ENCODE assay signal across 9 mouse cellular contexts in the genomic region with DNA sequence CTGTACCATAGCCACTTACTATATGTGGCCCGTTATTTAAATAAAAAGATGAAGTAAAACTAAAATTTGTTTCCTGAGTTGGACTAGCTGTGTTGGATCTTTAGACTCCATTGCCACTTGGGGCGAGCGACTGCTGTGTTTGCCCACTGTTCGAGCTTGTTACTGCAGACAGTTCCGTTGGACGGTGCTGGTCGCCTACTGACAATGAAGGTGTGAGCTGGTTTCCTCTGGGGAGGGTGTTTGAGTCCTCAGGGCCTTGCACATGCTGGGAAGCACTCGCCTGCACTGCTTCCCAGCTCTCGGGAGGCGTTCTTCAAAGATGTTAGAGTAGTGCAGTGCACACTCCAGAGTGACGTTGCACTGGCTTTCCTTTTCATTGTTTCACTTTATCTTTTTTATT. TPM values are rescaled to one million over a fixed set of nuclear protein-coding genes. Genes with fewer than 3 reads are reported as not detected.
DNase-seq lines count a peak whose midpoint lies in the region; ATAC-seq and TF ChIP-seq lines count a peak whose summit lies in the region.
"Had no signal": no experiment of that assay in that cellular context is flagged by ENCODE, and none has a peak within 500 bp of the region (broad histone marks: within the 10 kb centered on the region; RNA-seq: fewer than 3 reads in every experiment).

No protein-coding gene starts in this region.

- H3K27ac ChIP-seq in kidney, embryonic 16.5 days (ENCODE audit: low read length) = no peak overlapping the region
- no peak overlapping the region for H3K27ac ChIP-seq in kidney, adult 2 months (ENCODE audit: insufficient read depth, low read depth, low read length)
- H3K27ac ChIP-seq in heart, embryonic 11.5 days (ENCODE audit: low read depth, low read length) = peak overlapping the region; percentile 57
- peak overlapping the region; percentile 96 for H3K27ac ChIP-seq in liver, embryonic 13.5 days

- peak overlapping the region; percentile 46 for H3K9ac ChIP-seq in kidney, embryonic 16.5 days (replicated peaks; ENCODE audit: low read length)
- peak overlapping the region; percentile 47 for H3K9ac ChIP-seq in heart, embryonic 11.5 days (ENCODE audit: low read depth, low read length)
- H3K9ac ChIP-seq in liver, embryonic 13.5 days = peak overlapping the region; percentile 99

- ATAC-seq in kidney, embryonic 16.5 days (ENCODE audit: low FRiP score, low TSS enrichment) = no peak
- no peak for ATAC-seq in G1E (ENCODE audit: extremely low read depth, insufficient number of reproducible peaks, low FRiP score, poor library complexity, severe bottlenecking)
- no peak for ATAC-seq in heart, embryonic 11.5 days (replicated peaks; ENCODE audit: insufficient number of reproducible peaks, low FRiP score, low TSS enrichment)
- no peak for ATAC-seq in liver, embryonic 13.5 days (ENCODE audit: low read depth)
- no peak for ATAC-seq in activated CD4-positive, CD25-positive, alpha-beta regulatory T cell, adult 4 months

- no peak for TF ChIP-seq POLR2A in kidney, adult 2 months (IDR thresholded peaks at IDR 0.05; ENCODE audit: low read depth, low read length)

- no peak for TF ChIP-seq CTCF in kidney, adult 2 months (conservative IDR thresholded peaks at IDR 0.05; ENCODE audit: insufficient read depth, insufficient read length, low read depth, low read length)
- no peak for TF ChIP-seq CTCF in G1E (IDR thresholded peaks at IDR 0.05; ENCODE audit: low read depth, low read length)

- peaks cover 49% of the 10 kb centered on the region for H3K4me1 ChIP-seq in kidney, embryonic 16.5 days (ENCODE audit: insufficient read depth, low read length)
- H3K4me1 ChIP-seq in kidney, adult 2 months (ENCODE audit: control insufficient read depth, insufficient read depth, low read length) = peaks cover 8% of the 10 kb centered on the region; the same call in 1 of the 2 replicates
- H3K4me1 ChIP-seq in G1E (ENCODE audit: insufficient read depth, low read depth, low read length) = peaks cover 68% of the 10 kb centered on the region
- H3K4me1 ChIP-seq in heart, embryonic 11.5 days (ENCODE audit: control insufficient read depth, insufficient read depth, low read length) = peaks cover 42% of the 10 kb centered on the region
- H3K4me1 ChIP-seq in liver, embryonic 13.5 days (replicated peaks) = peaks cover 81% of the 10 kb centered on the region

- no peak for DNase-seq in kidney, adult 2 months
- no peak for DNase-seq in G1E (ENCODE audit: low spot score)
- no peak for DNase-seq in liver, embryonic 13.5 days
- peak; percentile 31 for DNase-seq in splenic B cell, adult 2 months (ENCODE audit: low read depth, low spot score)
- no peak for DNase-seq in cerebellum, adult 18-20 months

- no peaks in the 10 kb centered on the region for H3K27me3 ChIP-seq in kidney, embryonic 16.5 days (ENCODE audit: insufficient read depth, low read length)
- no peaks in the 10 kb centered on the region for H3K27me3 ChIP-seq in kidney, adult 2 months (replicated peaks; ENCODE audit: control insufficient read depth, insufficient read depth, low read length)
- H3K27me3 ChIP-seq in G1E (ENCODE audit: insufficient read depth, low read length) = no peaks in the 10 kb centered on the region
- no peaks in the 10 kb centered on the region for H3K27me3 ChIP-seq in heart, embryonic 11.5 days (ENCODE audit: control insufficient read depth, insufficient read depth, low read length)
- H3K27me3 ChIP-seq in liver, embryonic 13.5 days = no peaks in the 10 kb centered on the region
- H3K27me3 ChIP-seq in splenic B cell, adult 2 months (ENCODE audit: control insufficient read depth, insufficient read depth, low read length, poor library complexity, severe bottlenecking) = no peaks in the 10 kb centered on the region

- H3K36me3 ChIP-seq in kidney, embryonic 16.5 days (ENCODE audit: insufficient read depth, low read length) = no peaks in the 10 kb centered on the region
- H3K36me3 ChIP-seq in kidney, adult 2 months (ENCODE audit: control insufficient read depth, insufficient read depth, low read length) = no peaks in the 10 kb centered on the region
- peaks cover 51% of the 10 kb centered on the region for H3K36me3 ChIP-seq in G1E (replicated peaks)
- H3K36me3 ChIP-seq in heart, embryonic 11.5 days (ENCODE audit: control insufficient read depth, insufficient read depth, low read length) = no peaks in the 10 kb centered on the region
- peaks cover 7% of the 10 kb centered on the region; the same call in 1 of the 2 replicates for H3K36me3 ChIP-seq in liver, embryonic 13.5 days
- peaks cover 2% of the 10 kb centered on the region; the same call in 1 of the 2 replicates for H3K36me3 ChIP-seq in splenic B cell, adult 2 months (ENCODE audit: control insufficient read depth, insufficient read depth, low read length, poor library complexity, severe bottlenecking)

- peak overlapping the region; percentile 7; the same call in 1 of the 2 replicates for H3K4me3 ChIP-seq in kidney, embryonic 16.5 days (ENCODE audit: low read length)
- H3K4me3 ChIP-seq in kidney, adult 2 months (ENCODE audit: insufficient read depth, low read depth, low read length) = no peak overlapping the region
- H3K4me3 ChIP-seq in G1E (ENCODE audit: low read depth, low read length) = peak overlapping the region; percentile 82; the same call in 1 of the 2 replicates
- peak overlapping the region; percentile 76 for H3K4me3 ChIP-seq in heart, embryonic 11.5 days (ENCODE audit: low read depth, low read length)
- H3K4me3 ChIP-seq in liver, embryonic 13.5 days (replicated peaks) = peak overlapping the region; percentile 99

- peak overlapping the region; percentile 87 for H3K4me2 ChIP-seq in kidney, embryonic 16.5 days (replicated peaks; ENCODE audit: low read depth, low read length)
- H3K4me2 ChIP-seq in heart, embryonic 11.5 days = peak overlapping the region; percentile 78
- peak overlapping the region; percentile 90 for H3K4me2 ChIP-seq in liver, embryonic 13.5 days

- 52% methylated on average over 11 of the region's 11 CpGs for WGBS in kidney, embryonic 16.5 days
- 36% methylated on average over 11 of the region's 11 CpGs for WGBS in kidney, adult 2 months
- 34% methylated on average over 11 of the region's 11 CpGs for WGBS in heart, embryonic 11.5 days (ENCODE audit: insufficient replicate concordance)
- 21% methylated on average over 11 of the region's 11 CpGs for WGBS in liver, embryonic 13.5 days (ENCODE audit: insufficient replicate concordance)

- no peaks in the 10 kb centered on the region for H3K9me3 ChIP-seq in kidney, embryonic 16.5 days (ENCODE audit: low read length)
- H3K9me3 ChIP-seq in G1E (replicated peaks) = no peaks in the 10 kb centered on the region
- no peaks in the 10 kb centered on the region for H3K9me3 ChIP-seq in heart, embryonic 11.5 days (replicated peaks; ENCODE audit: control insufficient read depth, low read length)
- no peaks in the 10 kb centered on the region for H3K9me3 ChIP-seq in liver, embryonic 13.5 days (replicated peaks)

RNA-seq across cellular contexts. Expression of gene Arpc2, which starts 3.7 kb away (rescaled TPM):
- polyA plus RNA-seq in kidney, embryonic 16.5 days (2015; fragmentation: Nextera tagmentation; extraction: Ambion mirVana) = 441 and 457 TPM in 2 replicates
- 124 TPM in 2 replicates for polyA plus RNA-seq in kidney, adult 2 months (2012; rRNA removed)
- total RNA-seq in G1E (2014; fragmentation: Nextera tagmentation) = 876 and 934 TPM in 2 replicates
- total RNA-seq in G1E (2017) = 647 and 716 TPM in 2 replicates
- 746 and 964 TPM in 2 replicates for polyA plus RNA-seq in G1E (2012)
- 387 and 411 TPM in 2 replicates for polyA plus RNA-seq in heart, embryonic 11.5 days (2014; fragmentation: Nextera tagmentation; extraction: Ambion mirVana)
- polyA plus RNA-seq in liver, embryonic 13.5 days (2015; fragmentation: Nextera tagmentation; extraction: Ambion mirVana) = 226 and 264 TPM in 2 replicates
- polyA plus RNA-seq in activated CD4-positive, CD25-positive, alpha-beta regulatory T cell, adult 4 months (2017; shearing (Covaris generic)) = 100 to 1,000 TPM; 749 to 764 TPM

RNA-seq across cellular contexts. Expression of gene Gpbar1, which starts 38.7 kb away (rescaled TPM):
- 1.6 and 1.9 TPM in 2 replicates for polyA plus RNA-seq in kidney, embryonic 16.5 days (2015; fragmentation: Nextera tagmentation; extraction: Ambion mirVana)
- polyA plus RNA-seq in kidney, adult 2 months (2012; rRNA removed) = 0.20 and 0.48 TPM in 2 replicates
- total RNA-seq in G1E (2014; fragmentation: Nextera tagmentation) (not detected in 2 replicates), G1E (2017) (0.11 TPM in 1 of 2 replicates, not detected in the other)
- not detected in 2 replicates for polyA plus RNA-seq in G1E (2012)
- polyA plus RNA-seq in heart, embryonic 11.5 days (2014; fragmentation: Nextera tagmentation; extraction: Ambion mirVana) = 0.83 and 1.0 TPM in 2 replicates
- polyA plus RNA-seq in liver, embryonic 13.5 days (2015; fragmentation: Nextera tagmentation; extraction: Ambion mirVana) = 0.64 and 0.75 TPM in 2 replicates
- polyA plus RNA-seq in activated CD4-positive, CD25-positive, alpha-beta regulatory T cell, adult 4 months (2017; shearing (Covaris generic)) = under 1 TPM in 1 of 2 experiments, not detected in 1; 0.32 TPM
- total RNA-seq: liver, adult 2 months had no signal

RNA-seq across cellular contexts. Expression of gene Aamp, which starts 44.9 kb away (rescaled TPM):
- 322 and 350 TPM in 2 replicates for polyA plus RNA-seq in kidney, embryonic 16.5 days (2015; fragmentation: Nextera tagmentation; extraction: Ambion mirVana)
- 212 and 217 TPM in 2 replicates for polyA plus RNA-seq in kidney, adult 2 months (2012; rRNA removed)
- total RNA-seq in G1E (2014; fragmentation: Nextera tagmentation) (54.8 and 63.5 TPM in 2 replicates), G1E (2017) (127 and 129 TPM in 2 replicates)
- polyA plus RNA-seq in G1E (2012) = 250 and 265 TPM in 2 replicates
- polyA plus RNA-seq in heart, embryonic 11.5 days (2014; fragmentation: Nextera tagmentation; extraction: Ambion mirVana) = 173 and 193 TPM in 2 replicates
- 104 and 107 TPM in 2 replicates for polyA plus RNA-seq in liver, embryonic 13.5 days (2015; fragmentation: Nextera tagmentation; extraction: Ambion mirVana)
- 100 to 1,000 TPM; 139 to 184 TPM for polyA plus RNA-seq in activated CD4-positive, CD25-positive, alpha-beta regulatory T cell, adult 4 months (2017; shearing (Covaris generic))

RNA-seq across cellular contexts. Expression of gene Pnkd, which starts 45.1 kb away (rescaled TPM):
- polyA plus RNA-seq in kidney, embryonic 16.5 days (2015; fragmentation: Nextera tagmentation; extraction: Ambion mirVana) = 149 and 156 TPM in 2 replicates
- 139 and 165 TPM in 2 replicates for polyA plus RNA-seq in kidney, adult 2 months (2012; rRNA removed)
- 27.7 and 58.4 TPM in 2 replicates for total RNA-seq in G1E (2014; fragmentation: Nextera tagmentation)
- 30.5 and 37.9 TPM in 2 replicates for total RNA-seq in G1E (2017)
- 186 and 219 TPM in 2 replicates for polyA plus RNA-seq in G1E (2012)
- 225 and 231 TPM in 2 replicates for polyA plus RNA-seq in heart, embryonic 11.5 days (2014; fragmentation: Nextera tagmentation; extraction: Ambion mirVana)
- 36.5 and 39.8 TPM in 2 replicates for polyA plus RNA-seq in liver, embryonic 13.5 days (2015; fragmentation: Nextera tagmentation; extraction: Ambion mirVana)
- 10 to 100 TPM; 80.2 to 97.8 TPM for polyA plus RNA-seq in activated CD4-positive, CD25-positive, alpha-beta regulatory T cell, adult 4 months (2017; shearing (Covaris generic))

RNA-seq across cellular contexts. Expression of gene Cxcr1, which starts 45.2 kb away (rescaled TPM):
- not detected in 2 replicates for polyA plus RNA-seq in kidney, embryonic 16.5 days (2015; fragmentation: Nextera tagmentation; extraction: Ambion mirVana)
- polyA plus RNA-seq in kidney, adult 2 months (2012; rRNA removed) = not detected in 2 replicates
- total RNA-seq in G1E (2014; fragmentation: Nextera tagmentation) (not detected in 2 replicates), G1E (2017) (0.23 and 0.71 TPM in 2 replicates)
- not detected in 2 replicates for polyA plus RNA-seq in G1E (2012)
- polyA plus RNA-seq in heart, embryonic 11.5 days (2014; fragmentation: Nextera tagmentation; extraction: Ambion mirVana) = not detected in 2 replicates
- polyA plus RNA-seq in liver, embryonic 13.5 days (2015; fragmentation: Nextera tagmentation; extraction: Ambion mirVana) = not detected in 2 replicates
- not detected for polyA plus RNA-seq in activated CD4-positive, CD25-positive, alpha-beta regulatory T cell, adult 4 months (2017; shearing (Covaris generic))
- total RNA-seq: liver, adult 2 months had no signal
- polyA plus RNA-seq: liver, adult 2 months had no signal

Comparison
In these comparisons a context has a peak if more than half of its experiments do, and no peak if none do; other contexts are left out.
1. H3K27ac ChIP-seq: peak in heart, embryonic 11.5 days (single experiment) and liver, embryonic 13.5 days (single experiment); none in kidney, embryonic 16.5 days (single experiment) and kidney, adult 2 months (single experiment).
2. H3K9ac ChIP-seq: peak in every context shown above with its lines; median percentile 99 in liver, embryonic 13.5 days; 47 in heart, embryonic 11.5 days; 46 in kidney, embryonic 16.5 days.
3. Peak in every context shown above with its lines, with median percentiles within 50 percentile points of each other: H3K4me2 ChIP-seq.